Mouse (Mus musculus): ENCODE data around the gene Tpcn2.

DNA sequence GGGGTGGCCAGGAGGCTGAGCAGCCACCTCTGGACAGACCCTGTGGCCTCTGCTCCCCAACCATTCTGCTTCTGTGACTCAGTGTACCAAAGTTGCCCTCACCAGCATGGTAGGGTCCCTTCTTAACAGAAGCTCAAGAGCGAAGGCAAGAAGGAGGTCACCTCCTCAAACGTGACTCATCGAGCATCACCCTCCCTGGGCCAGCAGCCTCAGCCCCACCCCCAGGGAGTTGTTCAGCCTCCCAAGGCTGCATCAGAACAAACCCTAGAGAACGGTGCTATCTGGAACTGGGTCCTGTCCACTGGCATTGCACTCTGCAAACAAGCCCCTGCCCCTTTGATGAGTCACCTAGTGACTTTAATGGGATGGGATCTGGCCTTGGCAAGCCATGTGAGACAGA lies 25.1 kb upstream of the Tpcn2 start:
- TF ChIP-seq CTCF (IDR thresholded peaks at IDR 0.05; ENCODE audit: low read depth) (no peak), EP300 (IDR thresholded peaks at IDR 0.05; ENCODE audit: low read depth) (no peak)
